Mouse (Mus musculus): ENCODE results near the gene S1pr3.

The S1pr3 gene

DNA sequence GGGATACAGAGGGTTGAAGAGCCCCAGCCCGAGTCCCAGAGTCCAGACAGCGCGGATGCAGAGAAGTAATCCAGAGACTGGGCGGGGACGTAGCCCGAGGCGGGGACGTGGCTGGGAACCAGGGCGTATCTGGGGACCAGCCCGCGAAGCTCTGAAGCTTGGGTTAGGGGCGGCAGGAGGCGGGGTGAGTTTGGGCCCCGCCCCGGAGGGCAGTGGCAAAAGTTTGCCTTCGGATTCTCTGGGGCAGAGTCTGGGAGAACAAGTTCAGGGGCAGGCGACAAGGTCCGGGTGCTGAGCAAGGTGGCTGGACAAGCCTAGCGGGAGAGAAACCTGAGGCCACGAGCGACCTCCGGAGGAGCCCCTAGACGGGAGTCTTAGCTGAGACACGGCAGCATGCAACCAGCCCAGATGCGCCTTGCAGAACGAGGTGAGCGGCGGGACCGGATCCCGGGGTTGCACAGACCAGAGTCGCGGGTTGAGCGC is at the start of gene S1pr3:
Gene S1pr3, plus strand, starts transcription at position 121 of the 483 bp plus-strand sequence.
- peak; percentile 31 for DNase-seq

DNA sequence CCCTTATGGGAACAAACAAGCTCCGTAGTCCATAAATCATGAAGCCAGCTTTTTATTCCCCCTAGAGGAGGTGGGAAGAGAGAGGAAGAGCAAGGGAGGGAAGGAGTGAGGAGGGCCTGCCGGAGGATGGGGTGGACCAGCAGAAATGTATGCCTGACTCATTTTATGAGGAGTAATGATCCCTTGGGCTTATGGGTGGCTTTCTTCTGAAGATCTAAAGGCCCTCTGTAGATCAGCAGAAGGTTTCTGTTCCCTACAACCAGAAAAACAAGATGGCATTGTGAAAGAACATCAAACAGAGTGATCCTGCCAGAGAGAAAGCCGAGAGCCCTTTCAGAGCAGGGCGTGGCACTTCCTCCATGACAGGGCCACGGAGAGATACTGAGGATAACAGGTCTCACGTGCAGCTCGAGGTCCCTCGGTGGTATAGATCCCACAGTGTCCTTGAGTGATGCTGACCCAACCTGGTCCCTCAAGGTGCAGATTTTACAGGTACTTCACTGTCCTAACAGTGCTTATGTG is 47.9 kb upstream of the S1pr3 start:
- DNase-seq = no peak

DNA sequence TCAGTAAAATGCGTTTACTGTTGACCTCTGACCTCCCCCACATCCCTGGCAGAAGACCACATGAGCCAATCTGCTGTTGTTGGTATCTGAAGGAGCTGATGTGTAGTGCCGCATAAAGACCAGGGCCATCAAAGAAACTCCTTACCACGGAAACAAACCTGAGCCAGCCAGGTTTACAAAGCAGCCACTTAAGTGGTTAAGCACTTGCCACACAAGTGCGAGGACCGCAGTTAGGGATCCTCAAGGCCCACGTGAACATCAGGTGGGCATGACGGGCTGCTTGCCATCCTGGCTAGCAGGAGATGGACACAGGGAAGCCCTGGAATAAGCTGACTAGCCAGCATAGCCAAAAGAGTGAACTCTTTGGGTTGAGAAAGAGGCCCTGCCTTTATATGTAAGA is 45.0 kb upstream of the S1pr3 start:
- no peak for DNase-seq

DNA sequence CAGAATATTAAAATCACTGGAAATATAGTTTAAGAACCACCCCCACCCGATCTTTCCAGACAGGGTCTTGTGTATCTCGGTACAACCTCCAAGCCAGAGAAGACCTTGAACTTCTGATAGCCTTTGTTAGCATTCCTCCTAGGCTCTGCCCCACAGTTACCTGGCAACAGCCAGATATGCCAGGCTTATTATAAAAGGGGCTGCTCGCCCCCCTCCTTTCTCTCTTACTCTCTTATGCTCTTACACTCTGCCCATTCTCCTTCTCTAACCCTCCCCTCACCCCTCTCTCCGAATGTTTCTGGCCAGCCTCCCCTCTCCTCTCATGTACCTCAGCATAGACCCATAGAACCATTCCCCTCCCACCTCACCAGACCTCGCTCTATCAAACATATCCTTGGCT is 44.5 kb upstream of the S1pr3 start:
- no peak for DNase-seq

DNA sequence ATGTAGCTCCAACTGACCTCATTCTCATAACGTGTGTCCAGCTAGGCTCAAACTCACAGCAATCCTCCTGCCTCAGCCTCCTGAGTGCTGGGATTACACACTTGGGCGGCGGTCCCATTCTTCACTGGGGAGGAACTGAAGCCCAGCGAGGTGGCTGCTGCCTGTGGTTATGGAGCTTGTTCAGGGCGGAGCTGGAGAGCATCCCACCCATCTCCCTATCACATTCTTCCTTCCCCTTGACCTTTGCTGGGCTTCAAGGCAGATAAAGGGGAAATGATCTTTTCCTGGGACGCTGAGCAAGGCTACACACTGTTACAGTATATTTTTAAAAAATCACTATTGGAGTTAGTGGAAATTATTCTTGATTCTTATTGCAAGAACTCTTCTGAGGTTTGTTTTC is 43.2 kb upstream of the S1pr3 start:
- DNase-seq = no peak

DNA sequence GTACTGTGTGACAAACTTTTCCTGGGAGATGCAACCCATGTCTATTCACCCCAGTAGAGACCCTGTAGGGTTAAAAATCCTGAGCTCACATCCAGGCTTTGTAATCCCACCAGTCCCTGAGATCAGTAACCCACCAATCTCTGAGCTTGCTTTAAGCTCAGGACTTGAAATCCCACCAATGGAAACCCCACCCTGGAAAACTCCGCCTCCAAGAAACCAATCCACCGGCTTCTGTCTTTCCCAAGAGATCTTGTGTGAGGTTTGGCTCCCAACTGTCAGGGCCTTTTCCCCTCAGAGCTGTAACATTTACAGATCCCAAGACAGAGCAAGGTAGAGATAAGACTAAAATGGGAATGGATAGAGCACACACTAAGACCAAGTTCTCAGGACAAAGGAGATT is 40.1 kb upstream of the S1pr3 start:
- DNase-seq = no peak

DNA sequence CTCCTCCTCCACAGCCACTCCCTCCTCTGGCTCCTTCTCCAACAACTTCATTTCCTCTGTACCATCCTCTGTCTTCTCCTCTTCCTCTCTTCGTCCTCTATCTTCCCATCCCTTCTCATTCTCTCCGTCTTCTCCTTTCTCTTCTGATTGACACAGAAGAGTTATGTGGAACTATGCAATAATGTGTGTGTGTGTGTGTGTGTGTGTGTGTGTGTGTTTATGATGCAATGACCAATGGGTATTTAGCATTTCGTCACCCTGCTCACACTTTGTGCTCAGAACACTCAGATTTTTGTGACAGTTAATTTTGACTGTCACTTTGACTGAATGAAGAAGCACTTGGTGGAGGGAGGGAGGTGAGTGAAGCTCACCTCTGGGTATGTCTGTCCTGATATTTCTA is 39.1 kb upstream of the S1pr3 start:
- no peak for DNase-seq

DNA sequence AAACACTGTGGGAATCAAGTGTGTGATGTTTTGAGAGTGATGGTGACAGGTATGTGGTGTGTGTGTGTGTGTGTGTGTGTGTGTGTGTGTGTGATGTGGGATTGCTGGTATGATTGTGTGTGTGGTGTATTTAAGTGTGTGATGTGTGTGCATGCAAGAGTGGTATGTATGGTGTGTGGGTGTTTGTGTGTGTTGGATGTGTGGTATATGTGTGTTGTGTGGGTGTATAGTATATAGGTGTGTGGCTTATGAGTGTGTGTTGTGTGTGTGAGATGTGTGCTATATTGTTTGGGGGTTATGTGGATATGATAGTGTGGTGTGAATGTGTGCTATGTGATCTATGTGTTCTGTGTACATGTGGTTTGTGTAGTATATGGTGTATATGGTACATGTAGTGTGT is 35.4 kb upstream of the S1pr3 start:
- no peak for DNase-seq

DNA sequence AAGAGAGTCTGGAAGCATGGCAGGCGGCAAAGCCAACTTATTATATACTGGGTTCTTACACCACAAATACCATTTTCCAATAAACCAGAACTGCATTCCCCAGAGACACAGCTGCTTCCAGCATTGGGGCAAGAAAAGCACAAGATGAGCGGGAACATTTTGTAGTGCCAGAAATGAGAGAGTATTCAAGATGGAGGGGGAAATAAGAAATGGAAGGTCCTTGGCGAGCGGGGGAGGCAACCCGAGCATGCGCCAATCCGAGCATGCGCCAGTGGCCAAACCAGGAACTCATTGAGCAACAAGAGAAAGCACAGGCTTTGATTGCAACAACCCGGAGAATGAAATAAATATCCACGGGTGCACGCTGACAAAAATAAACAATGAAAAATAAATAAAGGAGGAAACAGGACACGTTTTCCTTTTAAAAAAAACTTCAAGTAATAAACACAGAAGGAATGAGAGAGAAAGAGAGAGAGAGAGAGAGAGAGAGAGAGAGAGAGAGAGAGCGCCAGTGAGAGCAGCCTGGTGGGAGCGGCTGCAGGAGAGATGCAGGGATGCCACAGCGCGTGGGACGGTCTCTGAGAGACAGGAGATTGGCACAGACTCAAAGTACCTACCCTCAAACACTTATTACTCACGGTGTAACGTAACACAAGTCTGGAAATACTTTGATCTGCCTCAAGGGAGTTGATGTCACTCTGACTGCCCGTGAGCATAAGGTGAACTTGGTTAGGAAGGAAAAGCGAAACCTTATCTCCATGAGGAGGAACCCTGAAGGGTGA is 34.2 kb upstream of the S1pr3 start:
- DNase-seq = no peak

DNA sequence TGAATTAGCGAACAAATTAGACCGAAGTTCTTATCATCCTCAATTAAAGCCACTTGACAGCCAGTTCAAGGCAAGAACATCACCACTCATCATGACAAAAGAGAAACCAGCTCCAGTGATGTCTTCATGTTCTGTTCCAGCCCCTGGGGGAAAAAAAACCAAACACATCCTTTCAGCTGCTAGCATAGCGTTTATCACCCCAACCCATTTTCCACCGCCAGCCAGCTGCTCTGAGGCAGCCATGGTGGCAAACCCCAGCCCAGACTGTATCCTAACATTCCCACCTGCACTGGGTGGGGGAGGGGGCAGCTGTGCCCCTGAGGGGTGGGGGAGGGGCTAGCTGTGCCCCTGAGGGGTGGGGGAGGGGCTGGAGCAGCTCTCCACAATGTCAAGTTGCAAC is 30.3 kb upstream of the S1pr3 start:
- DNase-seq = no peak

DNA sequence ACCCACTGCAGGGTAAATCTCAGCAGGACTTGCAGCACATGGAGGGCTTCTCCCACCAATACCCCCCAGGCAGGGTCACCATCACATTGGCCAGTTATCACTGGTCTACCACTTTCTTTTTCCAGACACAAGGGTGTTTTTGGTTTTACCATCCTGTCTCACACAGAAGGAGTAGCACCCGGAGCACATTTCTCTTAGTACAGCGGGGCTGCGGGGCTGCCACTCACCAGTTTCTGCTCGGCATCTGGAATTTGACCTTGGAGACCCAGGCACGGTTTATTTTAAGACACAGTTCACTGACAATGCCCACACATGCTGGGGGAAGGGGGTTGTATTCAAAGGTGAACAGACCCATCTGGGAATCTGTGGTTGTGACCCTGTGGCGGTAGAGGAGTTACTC is 28.8 kb upstream of the S1pr3 start:
- no peak for DNase-seq

DNA sequence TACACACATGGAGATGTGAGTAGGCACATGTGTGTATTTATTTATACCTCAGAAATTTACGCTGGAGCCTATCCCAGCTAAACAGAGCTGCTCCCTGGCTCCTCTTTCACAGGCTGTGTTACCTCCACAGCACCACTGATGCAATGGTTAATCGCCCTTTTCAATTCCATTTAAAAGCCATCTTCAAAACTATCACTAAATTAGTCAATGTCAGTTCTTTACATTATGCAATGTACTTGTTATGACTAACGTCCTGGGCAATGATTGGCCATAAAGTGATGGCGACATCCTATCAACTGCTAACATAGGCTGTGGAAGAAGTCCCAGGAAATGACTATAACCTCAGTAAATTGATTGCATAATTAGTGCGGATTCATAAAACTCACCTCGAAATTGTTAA is 26.9 kb upstream of the S1pr3 start:
- DNase-seq = no peak

DNA sequence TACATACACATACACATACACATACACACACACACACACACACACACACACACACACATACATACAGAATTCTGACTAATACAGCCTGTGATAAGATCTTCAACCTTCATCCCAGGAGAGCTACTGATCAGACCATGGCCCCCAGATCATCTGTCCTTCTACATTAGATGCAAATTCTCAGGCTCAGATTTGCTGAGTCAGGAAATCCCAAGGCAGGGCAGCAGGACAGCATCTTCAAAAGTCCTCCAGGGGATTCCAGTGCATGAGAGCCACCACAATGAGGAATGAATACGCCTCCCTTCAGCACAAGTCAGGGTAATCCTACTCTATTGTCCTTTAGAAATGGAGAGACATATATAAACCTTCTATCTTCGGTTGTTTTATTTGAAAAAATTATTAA is 23.5 kb upstream of the S1pr3 start:
- no peak for DNase-seq

DNA sequence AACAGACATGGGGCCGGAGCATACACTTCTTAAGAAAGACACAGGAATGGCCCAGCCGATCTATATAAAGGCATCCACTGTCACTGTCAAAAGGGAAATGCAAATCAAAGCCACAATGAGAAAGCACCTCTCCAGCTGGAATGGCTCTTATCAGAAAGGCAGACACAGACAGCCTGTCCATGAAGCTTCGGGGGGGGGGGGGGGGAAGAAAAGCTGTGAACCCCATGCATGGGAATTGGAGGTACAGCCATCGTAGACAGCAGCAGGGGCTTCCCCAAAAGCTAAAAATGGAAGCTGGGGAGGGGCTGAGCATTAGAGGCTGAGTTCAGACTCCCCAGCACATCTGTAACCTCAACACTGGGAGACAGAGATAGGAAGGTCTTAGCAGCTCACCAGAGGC is 20.5 kb upstream of the S1pr3 start:
- no peak for DNase-seq

DNA sequence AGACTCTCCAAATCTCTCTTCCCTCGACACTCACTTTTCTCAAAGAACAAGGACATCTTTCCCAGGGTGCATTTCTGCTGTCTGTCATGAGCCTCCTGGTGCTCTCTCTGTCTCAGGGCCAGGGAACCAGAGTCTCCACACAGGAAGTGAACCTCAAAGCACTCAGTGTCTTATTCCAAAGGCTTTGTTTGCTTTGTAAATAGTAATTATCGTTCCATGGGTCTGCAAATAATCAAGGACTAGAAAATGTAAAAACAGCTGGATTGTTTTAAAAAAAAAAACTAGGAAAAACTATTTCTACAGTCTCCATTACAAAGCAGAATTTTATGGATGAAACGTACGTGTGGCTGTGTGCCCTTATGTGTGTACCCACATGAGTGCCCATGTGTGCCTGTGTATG is 18.0 kb upstream of the S1pr3 start:
- no peak for DNase-seq

DNA sequence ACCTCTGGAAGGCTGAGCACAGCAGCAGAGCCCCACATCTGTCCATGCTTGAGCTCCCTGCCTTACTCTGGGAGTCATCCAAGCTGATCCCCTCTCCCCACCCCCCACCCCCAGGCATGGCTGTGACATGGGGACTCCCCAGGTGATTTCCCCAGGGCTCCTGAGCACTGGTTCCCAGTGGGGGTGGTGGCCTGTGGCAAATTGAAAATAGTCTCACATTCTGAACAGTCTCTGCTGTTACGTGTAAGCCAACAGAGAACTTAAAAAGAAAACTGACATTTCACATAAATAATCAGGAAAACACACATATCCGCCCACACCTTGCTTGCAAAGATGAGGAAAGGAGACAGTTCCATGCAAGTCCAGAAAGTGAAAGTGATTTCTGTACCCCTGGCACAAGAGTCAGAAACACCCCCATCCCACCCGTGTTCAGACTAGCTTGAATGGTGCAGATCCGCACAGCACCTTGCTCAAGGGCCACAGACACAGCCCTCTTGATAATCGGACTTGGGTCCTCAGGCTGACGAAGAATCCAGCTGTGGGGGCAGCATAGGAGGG is 17.0 kb upstream of the S1pr3 start:
- DNase-seq = no peak

DNA sequence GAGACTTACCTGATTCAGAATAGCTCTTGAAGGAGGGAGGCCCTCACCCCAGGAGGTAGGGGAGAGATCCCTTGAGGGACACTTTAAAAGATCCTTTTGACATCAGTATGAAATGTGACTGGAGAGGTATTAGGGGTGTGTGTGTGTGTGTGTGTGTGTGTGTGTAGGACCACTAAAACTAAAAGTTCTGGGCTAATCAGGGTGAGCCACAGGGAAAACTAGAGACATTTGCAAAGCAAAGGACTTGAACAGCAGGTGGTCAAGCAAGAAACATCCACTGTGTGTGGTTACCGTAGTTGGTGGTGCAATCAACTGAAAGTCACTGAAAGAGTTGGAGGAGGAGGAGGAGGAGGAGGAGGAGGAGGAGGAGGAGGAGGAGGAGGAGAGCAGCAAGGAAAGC is 16.2 kb upstream of the S1pr3 start:
- DNase-seq = no peak

DNA sequence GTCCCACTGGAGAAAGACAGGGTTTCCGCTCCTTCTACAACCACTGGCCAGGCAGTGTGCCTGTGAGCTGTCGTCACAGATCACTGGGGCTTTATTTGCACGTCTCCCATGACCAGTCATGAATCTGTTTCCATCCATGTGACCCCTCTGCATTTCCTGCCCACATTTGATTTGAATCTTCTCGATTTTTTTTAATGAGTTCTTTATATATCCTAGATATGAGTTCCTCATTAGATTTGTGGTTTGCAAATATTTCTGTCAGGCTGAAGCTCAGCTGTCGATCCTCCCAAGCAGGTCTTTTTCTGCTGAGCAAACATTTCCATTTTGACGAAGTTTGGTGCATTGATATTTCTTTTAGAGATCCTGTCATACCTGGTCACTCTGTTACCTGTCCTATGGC is 10.6 kb upstream of the S1pr3 start:
- no peak for DNase-seq

DNA sequence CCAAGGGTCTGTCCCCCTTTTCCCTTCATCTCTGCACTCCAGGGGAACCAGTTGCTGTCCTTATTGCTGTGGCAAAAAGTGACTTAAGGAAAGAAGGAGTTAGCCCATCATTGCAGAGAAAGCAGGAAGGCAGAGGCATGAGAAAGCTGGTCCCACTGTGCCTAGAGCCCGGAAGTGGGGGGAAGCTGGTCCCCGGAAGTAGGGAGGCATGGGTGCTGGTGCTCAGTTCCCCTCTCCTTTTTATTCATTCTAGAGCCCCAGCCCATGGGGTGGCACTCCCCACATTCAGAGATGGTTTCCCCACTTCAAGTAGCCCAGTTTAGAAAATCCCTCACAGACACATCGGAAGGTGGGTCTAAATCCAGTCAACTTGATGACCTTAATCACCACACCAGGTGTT is 8.9 kb upstream of the S1pr3 start:
- DNase-seq = peak; percentile 1

DNA sequence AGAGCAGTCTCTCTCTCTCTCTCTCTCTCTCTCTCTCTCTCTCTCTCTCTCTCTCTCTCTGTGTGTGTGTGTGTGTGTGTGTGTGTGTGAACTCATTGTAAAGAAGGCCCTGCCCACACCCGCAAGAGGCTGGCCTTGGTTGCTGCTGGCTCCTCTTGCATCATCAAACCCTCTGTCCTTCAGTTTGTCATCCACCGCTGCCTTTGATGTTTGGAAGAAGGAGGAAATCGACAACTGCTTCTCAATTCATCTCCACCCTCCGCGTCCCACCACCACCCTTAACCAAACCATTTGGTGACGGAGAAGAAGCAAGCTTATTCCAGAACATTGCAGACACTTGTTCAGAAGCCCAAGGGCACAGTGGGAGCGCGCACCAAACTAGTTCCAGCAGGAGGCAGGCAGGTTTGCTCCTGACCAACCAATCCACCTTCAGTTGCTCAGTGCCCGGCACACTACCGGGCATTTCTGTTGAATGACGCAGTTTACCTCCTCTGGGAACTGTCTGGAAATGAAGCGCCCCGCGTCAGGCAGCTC is 8.2 kb upstream of the S1pr3 start:
- peak; percentile 19 for DNase-seq

DNA sequence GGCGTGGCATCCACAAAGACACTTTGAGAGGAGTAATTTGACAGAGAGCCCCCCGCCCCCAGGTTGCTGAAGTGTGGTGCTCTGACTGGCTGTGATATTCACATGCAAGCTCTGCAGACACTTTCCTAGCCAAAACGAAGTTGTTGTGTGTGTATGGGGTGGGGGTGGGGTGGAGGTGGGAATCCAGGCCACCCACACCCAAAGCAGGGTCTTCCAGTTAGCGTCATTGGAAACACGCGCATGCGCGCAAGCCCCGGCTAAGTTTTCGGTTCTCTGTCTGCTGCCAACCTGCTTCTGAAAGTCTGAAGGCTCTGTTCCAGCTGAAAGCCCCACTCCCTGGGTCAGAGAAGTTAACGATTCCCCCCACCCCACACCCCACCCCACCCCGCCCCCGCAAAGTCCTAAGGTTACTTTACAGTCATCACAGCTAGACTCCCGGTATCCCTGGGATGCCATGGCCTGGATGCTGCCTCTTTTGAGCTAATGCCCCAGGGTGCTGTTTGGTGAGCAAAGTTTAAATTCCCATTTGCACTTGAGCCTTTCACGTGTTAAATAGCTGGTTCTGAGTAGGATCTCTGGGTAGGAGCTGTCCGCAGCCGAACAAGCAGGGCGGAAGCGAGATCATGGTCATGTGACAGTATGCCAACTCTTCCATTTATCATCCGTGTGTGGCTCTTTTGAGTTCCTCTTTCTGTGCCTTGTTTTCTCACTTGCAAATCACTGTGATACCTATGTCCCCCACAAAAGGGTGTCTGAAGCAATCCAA is 7.5 kb upstream of the S1pr3 start:
- DNase-seq = peak; percentile 64

DNA sequence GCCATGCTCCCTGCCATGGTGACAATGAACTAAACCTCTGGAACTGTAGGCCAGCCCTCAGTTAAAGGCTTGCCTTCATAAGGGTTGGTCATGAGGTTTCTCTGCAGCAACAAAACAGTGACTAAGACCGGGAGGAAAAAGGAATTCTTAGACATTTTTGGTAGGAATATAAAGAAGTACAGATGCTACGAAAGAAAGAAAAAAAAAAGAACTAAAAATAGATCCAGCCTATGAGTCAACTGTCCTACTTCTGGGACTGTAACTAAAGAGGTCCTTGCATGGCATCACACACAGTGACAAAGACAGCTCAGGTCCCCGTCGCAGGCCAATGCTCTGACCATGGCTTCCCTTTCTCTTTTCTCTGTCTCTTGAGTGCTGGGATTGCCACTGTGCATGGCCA is 3.9 kb upstream of the S1pr3 start:
- no peak for DNase-seq

DNA sequence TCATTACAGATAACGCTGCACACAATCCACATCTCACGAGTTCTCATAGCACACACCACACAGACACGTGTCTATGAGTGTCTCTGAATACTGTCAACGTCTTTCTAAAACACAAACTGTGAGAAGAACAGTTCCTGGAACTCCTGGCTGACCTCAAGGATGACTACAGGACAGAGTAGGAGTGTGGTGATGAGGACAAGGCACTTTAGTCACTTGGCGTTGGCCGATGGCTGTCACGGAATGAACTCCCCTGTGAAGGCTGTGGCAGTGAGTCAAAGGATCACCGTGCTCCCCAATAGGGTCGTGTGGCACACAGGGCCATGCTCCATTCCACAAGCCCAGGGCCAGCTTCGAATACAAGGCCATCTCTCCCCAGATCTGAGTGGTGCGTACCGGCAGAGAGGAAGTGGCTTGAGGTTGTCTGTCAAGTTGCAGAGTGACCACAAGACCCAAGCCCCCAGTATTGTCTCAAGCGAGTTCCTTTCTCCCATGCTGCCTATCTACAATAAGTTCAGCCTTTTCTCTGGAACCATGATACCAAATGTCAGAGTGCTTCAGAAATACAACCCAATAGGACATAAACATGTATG is 2.6 kb upstream of the S1pr3 start:
- peak; percentile 2 for DNase-seq
